Mouse (Mus musculus) forebrain, postnatal 0 days (tissue): ENCODE data around the gene Otog. TPM values are rescaled to one million over a fixed set of nuclear protein-coding genes. Genes with fewer than 3 reads are reported as not detected.
A peak's percentile ranks its signal among the peaks of the same experiment; 100 is the strongest.

ENCODE experiments used
- ATAC-seq: fragments of 200-750 bp; cut with Nextera tagmentation; 2 replicates; pipeline ENCODE4 v1.8.0; 2017; ENCODE audit warnings: mild to moderate bottlenecking, moderate library complexity
- DNase-seq: peaks from one replicate; pipeline ENCODE4 v3.0.0-alpha.2; 2015
- H3K27ac ChIP-seq: fragments of 300-500 bp; sonication (generic); 2 replicates; pipeline ENCODE4 v1.5.1; 2014; ENCODE audit warnings: low read depth, mild to moderate bottlenecking, antibody characterized with exemption, low read length, moderate library complexity, mixed read lengths
- H3K27me3 ChIP-seq: fragments of 300-500 bp; sonication (generic); 2 replicates; pipeline ENCODE4 v1.6.1; 2014; ENCODE audit warnings: mild to moderate bottlenecking, low read length, mixed read lengths; ENCODE audit not compliant: insufficient read depth
- H3K36me3 ChIP-seq: fragments of 300-500 bp; sonication (generic); 2 replicates; pipeline ENCODE4 v1.6.1; 2014; ENCODE audit warnings: mild to moderate bottlenecking, moderate library complexity; ENCODE audit not compliant: insufficient read depth
- H3K4me1 ChIP-seq: fragments of 300-500 bp; sonication (generic); 2 replicates; pipeline ENCODE4 v1.6.1; 2014; ENCODE audit warnings: antibody characterized with exemption; ENCODE audit not compliant: insufficient read depth
- H3K4me2 ChIP-seq: fragments of 300-500 bp; sonication (generic); 2 replicates; pipeline ENCODE4 v1.6.1; 2014; ENCODE audit warnings: low read depth, mild to moderate bottlenecking, moderate library complexity
- H3K4me3 ChIP-seq: fragments of 300-500 bp; sonication (generic); 2 replicates; pipeline ENCODE4 v1.5.1; 2014; ENCODE audit warnings: low read depth, low read length, mixed read lengths
- H3K9ac ChIP-seq: fragments of 300-500 bp; sonication (generic); 2 replicates; pipeline ENCODE4 v1.6.1; 2014; ENCODE audit warnings: mild to moderate bottlenecking
- H3K9me3 ChIP-seq: fragments of 300-500 bp; sonication (generic); 2 replicates; pipeline ENCODE4 v1.6.1; 2016; ENCODE audit warnings: low read length
- CTCF ChIP-seq: sonication (generic); IDR thresholded peaks from 2 replicates; pipeline ENCODE4 v1.5.1; 2016; ENCODE audit warnings: antibody characterized with exemption, control low read depth, low read depth
- WGBS: fragments of 180-500 bp; shearing (Covaris S2); extraction: QIAGEN DNeasy Blood & Tissue Kit; methylation state at CpG from one replicate; pipeline ENCODE4 v1.1.7; 2014; 5-methylcytosine and 5-hydroxymethylcytosine counted together
- polyA plus RNA-seq: library from polyadenylated mRNA; unstranded; fragments of >200 nt; fragmentation: Nextera tagmentation; extraction: Ambion mirVana; gene quantifications from 2 replicates; pipeline ENCODE4 v1.2.1, GENCODE M21; 2015
- total RNA-seq: library from RNA; depleted of rRNA; stranded (reverse); fragments of >200 nt; gene quantifications from 2 replicates; pipeline ENCODE4 v1.2.3, GENCODE M21; 2014

Gene Otog
- total and polyA plus RNA-seq, 2 experiments from 2014 or later, result 0.02 TPM; not detected in 1

DNA sequence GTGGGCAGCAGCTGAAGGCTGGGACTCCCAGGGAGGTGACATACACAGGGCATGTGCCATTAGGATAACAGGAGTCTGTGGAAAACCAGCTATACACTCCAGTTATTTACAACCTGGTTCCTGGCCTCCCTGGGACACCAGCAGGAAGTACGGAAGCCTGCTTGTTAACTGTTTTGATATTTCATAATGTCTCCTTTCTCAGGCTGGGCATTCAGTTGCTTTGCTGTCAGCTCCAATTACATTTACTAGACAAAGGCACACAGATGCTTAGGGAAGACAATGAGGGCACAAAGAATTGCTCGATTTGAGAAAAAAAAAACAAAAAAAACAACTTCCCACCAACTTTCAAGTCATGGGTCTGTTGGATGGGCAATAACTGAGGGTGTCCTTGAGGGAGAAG, 24.3 kb upstream of the Otog start:
- H3K27me3 ChIP-seq, result no peaks in the 10 kb centered on the region
- no peak for DNase-seq
- no peak for ATAC-seq
- no peak overlapping the region for H3K9ac ChIP-seq
- H3K4me2 ChIP-seq, result no peak overlapping the region
- H3K9me3 ChIP-seq, result no peaks in the 10 kb centered on the region
- 41% methylated on average over 2 of the region's 2 CpGs for WGBS
- H3K27ac ChIP-seq, result no peak overlapping the region
- no peaks in the 10 kb centered on the region for H3K4me1 ChIP-seq
- H3K4me3 ChIP-seq, result no peak overlapping the region
- TF ChIP-seq CTCF, result no peak
- no peaks in the 10 kb centered on the region for H3K36me3 ChIP-seq

DNA sequence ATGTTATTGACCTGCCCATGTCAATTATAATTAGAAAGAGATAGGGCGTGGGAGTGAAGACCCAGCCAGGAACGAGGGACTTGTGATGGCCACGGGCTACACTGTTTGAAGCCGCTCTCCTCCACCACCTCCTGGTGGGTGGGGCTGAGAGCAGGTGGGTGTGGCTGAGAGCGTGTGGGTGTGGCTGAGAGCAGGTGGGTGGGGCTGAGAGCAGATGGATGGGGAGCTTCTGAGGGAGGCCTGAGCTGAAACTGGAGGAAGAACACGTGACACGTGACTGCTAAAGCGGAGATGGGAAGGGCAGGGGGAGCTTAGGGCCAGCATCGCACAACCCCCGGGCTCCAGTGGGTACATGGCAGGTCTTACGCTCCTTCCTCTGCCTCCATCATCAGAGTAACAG, 22.4 kb upstream of the Otog start:
- WGBS, result 15% methylated on average over 11 of the region's 11 CpGs
- TF ChIP-seq CTCF, result no peak
- no peaks in the 10 kb centered on the region for H3K36me3 ChIP-seq
- no peak overlapping the region for H3K9ac ChIP-seq
- no peak overlapping the region for H3K27ac ChIP-seq
- ATAC-seq (peak; percentile 55; the same call in 1 of the 2 replicates), DNase-seq (no peak)
- H3K4me3 ChIP-seq, result no peak overlapping the region
- no peak overlapping the region for H3K4me2 ChIP-seq
- H3K9me3 ChIP-seq, result no peaks in the 10 kb centered on the region
- no peaks in the 10 kb centered on the region for H3K4me1 ChIP-seq
- H3K27me3 ChIP-seq, result no peaks in the 10 kb centered on the region

DNA sequence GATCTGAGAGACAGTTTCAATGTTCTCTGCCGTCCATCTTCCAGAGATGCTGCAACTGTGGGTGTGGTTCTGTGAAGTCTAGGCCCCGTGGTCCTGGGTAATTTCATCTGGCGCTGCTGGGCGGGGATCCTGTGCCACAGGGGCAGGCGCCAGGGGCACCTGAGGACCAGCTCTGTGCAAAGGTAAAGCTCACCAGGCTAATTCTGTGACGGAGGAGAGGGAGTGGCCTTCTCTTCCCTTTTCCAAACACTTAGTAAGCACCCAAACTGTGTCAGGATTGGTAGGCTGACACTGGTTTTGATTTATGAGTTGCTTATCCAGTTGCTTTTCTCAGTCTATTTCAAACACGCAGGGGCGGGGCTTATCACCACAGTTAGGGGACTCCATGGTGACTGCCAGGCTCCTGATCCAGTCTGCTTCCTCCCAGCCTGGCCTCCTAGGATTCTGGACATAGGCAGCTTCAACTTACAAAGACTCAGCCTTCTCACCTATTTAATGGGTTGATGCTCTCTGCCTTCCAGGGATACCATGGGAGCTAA, 20.1 kb upstream of the Otog start:
- Histone ChIP-seq H3K27ac (no peak overlapping the region), H3K4me1 (no peaks in the 10 kb centered on the region), H3K9ac (no peak overlapping the region), H3K36me3 (no peaks in the 10 kb centered on the region), H3K27me3 (no peaks in the 10 kb centered on the region), H3K4me3 (no peak overlapping the region), H3K4me2 (no peak overlapping the region), H3K9me3 (no peaks in the 10 kb centered on the region)
- WGBS, result 77% methylated on average over 8 of the region's 8 CpGs
- DNase-seq (no peak), ATAC-seq (no peak)
- TF ChIP-seq CTCF, result no peak

DNA sequence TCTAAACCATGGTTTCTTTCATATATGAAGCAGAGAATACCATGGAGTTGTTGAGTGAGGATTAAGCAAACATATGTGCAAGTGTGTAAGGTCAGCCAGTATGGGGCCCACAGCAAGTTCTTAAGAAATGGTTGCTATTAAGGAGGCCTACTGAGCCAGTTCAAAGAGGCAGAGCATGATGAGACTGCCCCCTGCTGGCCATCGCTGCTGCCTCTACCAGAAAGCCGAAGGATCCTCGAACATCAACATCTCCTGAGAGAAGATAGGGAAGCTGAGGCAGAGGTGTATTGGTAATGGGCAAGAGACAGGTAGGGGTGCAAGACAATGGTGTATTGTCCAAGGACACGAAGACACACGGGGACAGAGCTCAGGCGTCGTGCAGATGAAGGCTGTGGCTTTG, 14.5 kb upstream of the Otog start:
- Histone ChIP-seq H3K4me2 (no peak overlapping the region), H3K9me3 (no peaks in the 10 kb centered on the region), H3K27me3 (no peaks in the 10 kb centered on the region), H3K27ac (no peak overlapping the region), H3K36me3 (no peaks in the 10 kb centered on the region), H3K4me3 (no peak overlapping the region), H3K4me1 (no peaks in the 10 kb centered on the region), H3K9ac (no peak overlapping the region)
- peak; percentile 70 for TF ChIP-seq CTCF
- no peak for ATAC-seq
- DNase-seq, result peak; percentile 49
- WGBS, result 33% methylated on average over 7 of the region's 7 CpGs

DNA sequence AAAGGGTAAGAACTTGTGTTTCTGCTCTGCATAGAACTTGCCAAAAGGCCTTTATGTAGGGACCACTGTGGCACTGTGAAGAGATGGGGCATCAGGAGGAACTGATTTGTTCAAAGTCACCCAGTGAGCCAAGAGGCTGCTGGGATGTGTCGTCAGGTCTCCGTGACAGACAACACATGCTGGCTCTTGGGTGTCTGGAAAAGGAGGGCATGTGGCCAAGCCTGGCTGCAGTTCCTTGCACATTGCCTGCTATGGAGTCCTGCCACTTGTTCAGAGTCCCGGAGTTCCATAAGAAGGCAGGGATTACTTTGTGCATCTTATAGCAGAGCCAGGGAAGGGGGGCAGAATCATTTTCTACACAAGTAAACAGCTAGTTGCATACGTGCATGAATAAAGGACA, 13.9 kb upstream of the Otog start:
- Histone ChIP-seq H3K36me3 (no peaks in the 10 kb centered on the region), H3K27ac (0 out of 2 replicates have a peak overlapping the region, but pooled peaks have one; percentile 35), H3K9ac (no peak overlapping the region), H3K4me2 (no peak overlapping the region), H3K4me3 (no peak overlapping the region), H3K27me3 (no peaks in the 10 kb centered on the region), H3K4me1 (no peaks in the 10 kb centered on the region), H3K9me3 (no peaks in the 10 kb centered on the region)
- no peak for TF ChIP-seq CTCF
- ATAC-seq (peak; percentile 90), DNase-seq (peak; percentile 86)
- WGBS, result 35% methylated on average over 4 of the region's 4 CpGs

DNA sequence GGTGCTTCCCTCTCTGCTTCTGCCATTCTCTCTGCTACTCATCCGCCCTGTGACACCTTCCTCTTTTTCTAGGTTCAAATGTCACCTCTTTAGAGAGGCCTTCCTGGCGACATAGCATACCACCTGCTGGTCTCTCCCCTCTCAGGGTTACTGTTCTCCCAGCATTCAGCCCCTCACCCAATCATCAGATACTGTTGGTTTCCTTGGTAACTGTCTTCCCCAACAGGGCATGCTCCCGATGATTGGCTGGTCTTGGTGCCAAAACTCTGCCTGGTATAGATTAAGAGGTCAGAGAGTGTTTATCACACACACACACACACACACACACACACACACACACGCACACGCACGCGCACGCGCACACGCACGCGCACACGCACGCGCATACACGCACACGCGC, 4.8 kb upstream of the Otog start:
- Histone ChIP-seq H3K4me3 (no peak overlapping the region), H3K27me3 (no peaks in the 10 kb centered on the region), H3K36me3 (no peaks in the 10 kb centered on the region), H3K27ac (no peak overlapping the region; the same call in 1 of the 2 replicates), H3K4me2 (no peak overlapping the region), H3K9ac (no peak overlapping the region), H3K9me3 (no peaks in the 10 kb centered on the region), H3K4me1 (peaks cover 8% of the 10 kb centered on the region; the same call in 1 of the 2 replicates)
- DNase-seq (peak; percentile 65), ATAC-seq (peak; percentile 83)
- 57% methylated on average over 18 of the region's 18 CpGs for WGBS
- TF ChIP-seq CTCF, result 0 out of 2 replicates have a peak, but pooled peaks have one; percentile 9

DNA sequence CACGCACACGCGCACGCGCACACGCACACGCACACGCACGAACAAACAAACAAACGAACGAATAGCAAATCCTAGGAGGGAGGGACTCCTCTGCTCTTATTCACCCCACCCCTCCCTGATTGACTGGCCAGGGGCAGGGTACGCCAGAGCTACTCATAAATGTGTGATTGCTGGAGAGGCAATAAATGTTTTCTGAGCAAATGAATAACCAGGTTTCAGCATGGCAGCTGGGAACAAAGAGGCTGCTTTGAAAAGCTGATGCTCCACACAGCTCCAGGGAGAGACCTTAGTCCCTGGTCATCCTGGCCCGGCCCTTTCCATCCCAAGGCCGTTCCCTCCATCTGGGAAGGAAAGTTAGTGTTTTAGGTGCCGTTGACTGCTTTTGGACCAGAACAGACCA, 4.4 kb upstream of the Otog start:
- 77% methylated on average over 15 of the region's 15 CpGs for WGBS
- Histone ChIP-seq H3K9me3 (no peaks in the 10 kb centered on the region), H3K36me3 (no peaks in the 10 kb centered on the region), H3K27ac (peak overlapping the region; percentile 23; the same call in 1 of the 2 replicates), H3K27me3 (no peaks in the 10 kb centered on the region), H3K4me2 (peak overlapping the region; percentile 15), H3K4me3 (no peak overlapping the region), H3K9ac (peak overlapping the region; percentile 22; the same call in 1 of the 2 replicates), H3K4me1 (peaks cover 8% of the 10 kb centered on the region; the same call in 1 of the 2 replicates)
- peak; percentile 53 for ATAC-seq
- DNase-seq, result no peak
- TF ChIP-seq CTCF, result no peak
